Mouse (Mus musculus): ENCODE results near the gene Rgcc. TPM values are rescaled to one million over a fixed set of nuclear protein-coding genes. Genes with fewer than 3 reads are reported as not detected.

Rgcc gene
- polyA plus RNA-seq, 1 experiment from 2014 or later: 36.1 TPM

DNA sequence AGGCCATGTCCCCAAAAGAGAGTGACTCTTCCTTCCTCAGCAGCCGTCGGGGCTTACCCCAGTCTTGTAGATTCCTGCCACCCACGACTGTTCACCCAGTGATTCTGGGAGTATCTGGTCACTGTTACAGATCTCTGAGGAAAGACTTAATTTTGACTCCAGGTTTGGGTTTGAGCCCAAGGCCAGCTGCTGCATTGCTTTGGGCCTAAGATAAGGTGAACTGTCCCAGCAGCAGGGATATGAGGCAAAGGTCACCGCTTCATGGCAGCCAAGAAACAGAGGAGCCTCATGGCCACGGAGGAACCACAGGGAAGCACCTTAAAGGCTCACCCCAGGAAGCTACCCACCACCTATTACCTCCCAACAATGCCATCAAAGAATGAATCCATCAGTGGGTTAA lies 44.8 kb downstream of the Rgcc start:
- H3K4me3 ChIP-seq (replicated peaks): no peak overlapping the region
- H3K4me1 ChIP-seq: no peaks in the 10 kb centered on the region
- no peaks in the 10 kb centered on the region for H3K36me3 ChIP-seq
- H3K27ac ChIP-seq (replicated peaks): no peak overlapping the region
- no peaks in the 10 kb centered on the region for H3K9me3 ChIP-seq (replicated peaks)
- 89% methylated on average over 5 of the region's 5 CpGs for WGBS
- H3K4me2 ChIP-seq: no peak overlapping the region
- H3K27me3 ChIP-seq (replicated peaks): no peaks in the 10 kb centered on the region
- H3K9ac ChIP-seq (replicated peaks): no peak overlapping the region
- no peak for ATAC-seq (ENCODE audit: low FRiP score)

DNA sequence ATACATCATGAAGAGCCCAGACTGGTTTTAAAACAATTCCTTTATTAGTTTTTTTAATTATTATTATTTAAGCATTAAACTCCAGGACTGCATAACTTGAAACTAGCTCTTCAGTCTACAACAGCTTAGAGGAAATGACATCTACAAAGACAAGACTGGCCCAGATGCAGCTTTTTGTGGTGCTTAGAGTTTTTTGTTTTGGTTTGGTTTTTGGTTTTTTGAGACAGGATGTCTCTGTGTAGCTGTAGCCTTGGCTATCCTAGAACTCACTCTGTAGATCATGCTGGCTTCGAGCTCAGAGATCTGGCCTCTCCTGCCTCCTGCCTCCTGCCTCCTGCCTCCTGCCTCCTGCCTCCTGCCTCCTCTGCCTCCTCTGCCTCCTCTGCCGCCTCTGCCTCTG lies 45.7 kb downstream of the Rgcc start:
- Histone ChIP-seq H3K4me1 (no peaks in the 10 kb centered on the region), H3K9me3 (replicated peaks) (no peaks in the 10 kb centered on the region), H3K4me3 (replicated peaks) (no peak overlapping the region), H3K36me3 (no peaks in the 10 kb centered on the region), H3K4me2 (no peak overlapping the region), H3K9ac (replicated peaks) (no peak overlapping the region), H3K27ac (replicated peaks) (no peak overlapping the region), H3K27me3 (replicated peaks) (no peaks in the 10 kb centered on the region)
- 87% methylated on average over 1 of the region's 2 CpGs for WGBS
- ATAC-seq (ENCODE audit: low FRiP score): no peak

DNA sequence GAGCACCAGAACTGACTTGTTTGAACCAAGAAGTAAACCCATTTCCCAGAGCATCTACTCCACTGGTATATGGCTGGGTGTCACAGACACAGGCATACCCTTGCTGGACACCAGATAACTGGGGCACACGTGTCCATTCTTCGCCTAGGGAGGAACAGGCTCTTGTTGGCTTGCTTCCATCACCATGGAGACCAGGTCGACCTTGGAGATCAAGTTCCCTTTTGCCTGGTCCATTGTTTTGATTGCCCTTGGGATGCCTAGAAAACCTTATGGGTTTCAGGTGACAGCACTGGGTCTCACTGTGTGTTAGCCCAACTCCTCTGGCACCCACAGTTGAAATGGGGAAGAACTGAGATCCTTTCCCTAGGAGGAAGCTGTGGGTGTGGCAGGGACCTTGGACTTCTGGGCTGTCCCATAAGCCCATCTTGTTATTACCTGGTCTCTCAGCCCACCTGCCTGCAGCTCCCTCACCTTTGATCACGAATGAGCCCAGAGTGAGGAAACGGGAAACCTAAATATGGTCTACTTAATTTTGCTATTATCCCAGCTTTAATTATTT lies 49.6 kb downstream of the Rgcc start:
- H3K9ac ChIP-seq (replicated peaks): no peak overlapping the region
- no peaks in the 10 kb centered on the region for H3K36me3 ChIP-seq
- no peaks in the 10 kb centered on the region for H3K9me3 ChIP-seq (replicated peaks)
- H3K27me3 ChIP-seq (replicated peaks): no peaks in the 10 kb centered on the region
- no peaks in the 10 kb centered on the region for H3K4me1 ChIP-seq
- H3K27ac ChIP-seq (replicated peaks): no peak overlapping the region
- no peak overlapping the region for H3K4me2 ChIP-seq
- no peak overlapping the region for H3K4me3 ChIP-seq (replicated peaks)
- ATAC-seq (ENCODE audit: low FRiP score): no peak
- WGBS: 84% methylated on average over 5 of the region's 5 CpGs

DNA sequence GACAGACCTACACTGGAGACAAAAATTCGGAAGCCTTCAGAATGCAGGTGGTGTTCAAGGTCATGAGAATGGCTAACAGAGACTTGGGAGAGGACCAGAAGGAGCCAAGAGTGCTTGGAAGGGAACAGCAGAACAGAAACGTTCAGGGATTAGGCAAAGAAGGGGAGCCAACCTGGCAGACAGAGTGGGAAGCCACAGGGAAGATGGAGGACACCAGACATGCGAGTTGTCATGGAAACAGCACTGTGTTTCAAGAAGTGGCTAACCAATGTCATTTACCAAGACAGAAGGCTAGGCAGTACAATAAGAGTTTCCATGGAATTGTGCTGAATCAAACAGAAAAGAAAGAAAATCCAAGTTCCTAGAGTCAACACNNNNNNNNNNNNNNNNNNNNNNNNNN lies 56.9 kb downstream of the Rgcc start:
- no peak overlapping the region for H3K27ac ChIP-seq (replicated peaks)
- 59% methylated on average over 3 of the region's 3 CpGs for WGBS
- no peak overlapping the region for H3K9ac ChIP-seq (replicated peaks)
- H3K9me3 ChIP-seq (replicated peaks): no peaks in the 10 kb centered on the region
- ATAC-seq (ENCODE audit: low FRiP score): no peak
- H3K4me3 ChIP-seq (replicated peaks): no peak overlapping the region
- no peak overlapping the region for H3K4me2 ChIP-seq
- H3K36me3 ChIP-seq: no peaks in the 10 kb centered on the region
- H3K4me1 ChIP-seq: no peaks in the 10 kb centered on the region
- H3K27me3 ChIP-seq (replicated peaks): no peaks in the 10 kb centered on the region

DNA sequence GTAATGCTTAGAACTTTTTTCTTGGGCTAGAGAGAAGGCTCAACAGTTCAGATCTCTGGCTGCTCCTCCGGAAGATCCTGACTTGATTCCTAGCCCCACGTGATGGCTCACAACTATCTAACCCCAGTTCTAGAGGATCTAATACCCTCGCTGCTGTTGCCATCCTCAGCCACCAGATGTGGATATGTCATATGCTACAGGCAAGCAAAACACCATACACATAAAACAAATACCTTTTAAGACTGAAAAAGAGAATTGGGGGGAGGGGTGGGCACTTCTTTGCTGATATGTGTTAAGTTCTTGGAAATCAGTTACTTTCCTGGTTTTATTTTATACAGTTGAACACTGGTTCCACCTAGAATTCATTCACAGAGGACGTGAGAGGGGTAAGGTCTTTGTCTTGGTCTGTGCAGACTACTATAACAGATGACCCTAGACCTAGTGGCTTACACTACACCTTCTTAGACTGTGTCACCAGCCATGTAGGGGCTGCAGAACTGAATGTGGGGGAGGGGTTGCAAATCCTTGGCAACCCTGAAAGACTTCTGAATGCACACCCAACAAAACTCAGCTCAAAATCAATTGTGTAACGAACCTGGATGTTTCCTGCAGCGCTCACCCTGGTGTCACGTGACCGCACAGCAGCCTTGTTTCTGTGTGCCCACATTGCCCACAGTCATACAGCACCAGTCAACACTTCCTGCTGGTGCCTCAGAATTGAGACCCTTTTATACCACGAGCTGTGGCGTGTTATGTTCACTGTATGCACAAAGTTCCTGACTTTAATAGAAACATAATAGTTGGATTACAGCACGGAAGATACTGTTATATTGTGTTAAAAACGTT lies 58.2 kb downstream of the Rgcc start:
- H3K4me1 ChIP-seq: no peaks in the 10 kb centered on the region
- no peak overlapping the region for H3K9ac ChIP-seq (replicated peaks)
- ATAC-seq (ENCODE audit: low FRiP score): no peak
- H3K9me3 ChIP-seq (replicated peaks): no peaks in the 10 kb centered on the region
- 84% methylated on average over 12 of the region's 12 CpGs for WGBS
- H3K4me2 ChIP-seq: no peak overlapping the region
- no peak overlapping the region for H3K27ac ChIP-seq (replicated peaks)
- no peak overlapping the region for H3K4me3 ChIP-seq (replicated peaks)
- no peaks in the 10 kb centered on the region for H3K36me3 ChIP-seq
- H3K27me3 ChIP-seq (replicated peaks): no peaks in the 10 kb centered on the region

DNA sequence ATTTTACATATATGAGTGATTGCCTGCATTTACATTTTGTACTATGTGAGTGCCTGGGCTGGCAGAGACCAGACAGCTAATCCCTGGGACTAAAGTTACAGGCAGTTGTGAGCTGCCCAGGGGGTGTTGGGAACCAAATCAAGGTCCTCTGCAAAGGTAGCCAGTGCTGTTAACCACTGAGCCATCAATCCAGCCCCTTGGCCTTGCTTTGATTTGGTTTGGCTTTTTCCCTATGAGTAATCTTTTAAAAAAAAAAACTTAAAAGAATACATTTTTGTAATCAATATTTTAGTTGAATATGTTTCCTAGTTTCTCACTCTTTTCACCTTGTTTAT lies 59.1 kb downstream of the Rgcc start:
- ATAC-seq (ENCODE audit: low FRiP score): no peak
- Histone ChIP-seq H3K4me2 (no peak overlapping the region), H3K27ac (replicated peaks) (no peak overlapping the region), H3K27me3 (replicated peaks) (no peaks in the 10 kb centered on the region), H3K9me3 (replicated peaks) (no peaks in the 10 kb centered on the region), H3K4me1 (no peaks in the 10 kb centered on the region), H3K4me3 (replicated peaks) (no peak overlapping the region), H3K9ac (replicated peaks) (no peak overlapping the region), H3K36me3 (no peaks in the 10 kb centered on the region)

DNA sequence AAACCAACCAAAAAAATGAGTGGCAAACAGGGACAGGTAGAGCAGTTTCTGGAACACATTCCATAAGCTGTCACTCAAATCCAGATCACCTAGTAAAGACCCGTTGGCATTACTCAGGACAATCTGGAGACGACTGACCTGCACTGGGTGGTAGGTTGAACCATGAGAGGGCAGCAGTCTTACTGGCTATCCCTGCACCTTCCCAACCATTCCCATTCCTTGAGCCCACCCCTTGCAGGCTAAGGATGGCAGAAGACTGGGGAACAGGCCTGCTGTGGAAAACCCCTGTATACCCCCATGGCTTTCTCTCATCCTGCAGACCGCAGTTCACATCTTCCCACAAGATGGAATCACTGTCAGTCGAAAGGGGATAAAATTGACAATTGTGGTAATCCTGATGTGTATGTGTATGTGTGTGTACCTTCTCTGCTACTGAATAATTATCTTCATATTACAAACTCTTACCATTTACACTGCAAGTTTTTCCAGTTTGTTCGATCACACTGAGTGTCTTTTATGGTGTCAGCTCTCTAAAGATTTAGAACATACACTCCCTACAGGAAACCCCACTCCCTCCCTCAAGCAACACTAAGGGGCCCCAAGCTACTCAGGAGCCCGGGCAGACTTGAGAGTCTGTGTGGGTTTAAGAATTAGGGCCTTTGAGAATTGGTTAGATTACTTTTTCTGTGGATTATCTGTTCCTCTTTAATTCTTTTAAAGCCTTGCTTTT lies 59.6 kb downstream of the Rgcc start:
- no peaks in the 10 kb centered on the region for H3K27me3 ChIP-seq (replicated peaks)
- no peak overlapping the region for H3K4me3 ChIP-seq (replicated peaks)
- H3K9me3 ChIP-seq (replicated peaks): no peaks in the 10 kb centered on the region
- H3K36me3 ChIP-seq: no peaks in the 10 kb centered on the region
- no peak overlapping the region for H3K27ac ChIP-seq (replicated peaks)
- H3K9ac ChIP-seq (replicated peaks): no peak overlapping the region
- no peak for ATAC-seq (ENCODE audit: low FRiP score)
- H3K4me2 ChIP-seq: no peak overlapping the region
- WGBS: 83% methylated on average over 6 of the region's 6 CpGs
- 0 out of 2 replicates have a peak, but pooled peaks cover 3% of the 10 kb centered on the region for H3K4me1 ChIP-seq

DNA sequence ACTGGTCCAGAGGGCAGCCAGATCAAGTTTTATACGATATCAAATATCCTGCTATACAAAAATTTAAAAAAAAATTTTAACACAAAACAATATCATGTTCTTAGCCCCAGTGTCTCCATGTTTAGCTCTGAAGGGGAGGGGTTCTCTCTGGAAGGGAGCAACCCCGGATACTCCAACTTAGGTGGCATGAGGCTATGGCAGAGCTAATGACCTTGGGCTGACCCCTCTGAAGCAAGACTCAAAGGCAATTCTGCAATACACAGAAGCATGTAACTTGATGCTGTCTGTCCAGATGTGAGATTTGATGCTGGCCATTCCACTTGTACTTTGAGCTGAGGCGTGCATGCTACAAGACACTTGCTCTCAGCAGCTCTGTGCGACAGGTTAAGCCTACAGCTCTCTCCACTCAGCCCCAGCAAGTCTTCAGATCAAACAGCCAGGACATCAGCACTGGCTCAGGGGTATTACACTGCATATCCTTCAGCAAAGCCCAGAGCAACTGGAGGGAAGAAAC lies 60.3 kb downstream of the Rgcc start:
- no peaks in the 10 kb centered on the region for H3K27me3 ChIP-seq (replicated peaks)
- no peak overlapping the region for H3K4me2 ChIP-seq
- H3K9me3 ChIP-seq (replicated peaks): no peaks in the 10 kb centered on the region
- H3K4me1 ChIP-seq: 0 out of 2 replicates have a peak, but pooled peaks cover 4% of the 10 kb centered on the region
- H3K4me3 ChIP-seq (replicated peaks): no peak overlapping the region
- ATAC-seq (ENCODE audit: low FRiP score): no peak
- 88% methylated on average over 4 of the region's 4 CpGs for WGBS
- H3K27ac ChIP-seq (replicated peaks): no peak overlapping the region
- no peaks in the 10 kb centered on the region for H3K36me3 ChIP-seq
- no peak overlapping the region for H3K9ac ChIP-seq (replicated peaks)

DNA sequence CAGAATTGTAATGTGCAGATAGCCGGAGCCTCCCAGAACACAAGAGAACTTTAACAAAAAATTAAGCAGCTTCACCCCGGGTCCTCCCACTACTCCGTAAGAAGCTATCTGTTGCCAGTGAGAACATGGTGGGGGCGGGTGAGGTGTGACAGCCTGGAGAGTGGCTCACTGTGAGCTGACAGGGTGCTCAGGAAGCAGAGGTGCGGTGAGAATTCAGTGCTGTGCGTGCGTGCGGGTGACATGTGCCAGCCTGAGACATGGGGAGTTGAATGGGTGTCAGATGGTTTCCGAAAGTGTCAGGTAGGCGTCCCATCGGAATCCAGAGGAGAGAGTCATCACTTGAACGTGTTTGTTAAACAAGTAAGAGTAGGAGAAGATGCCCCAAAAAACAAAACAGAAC lies 62.0 kb downstream of the Rgcc start:
- H3K27me3 ChIP-seq (replicated peaks): no peaks in the 10 kb centered on the region
- ATAC-seq (ENCODE audit: low FRiP score): no peak
- H3K4me3 ChIP-seq (replicated peaks): no peak overlapping the region
- 92% methylated on average over 12 of the region's 12 CpGs for whole genome bisulfite sequencing
- H3K9ac ChIP-seq (replicated peaks): no peak overlapping the region
- no peaks in the 10 kb centered on the region for H3K36me3 ChIP-seq
- no peaks in the 10 kb centered on the region for H3K9me3 ChIP-seq (replicated peaks)
- no peak overlapping the region for H3K4me2 ChIP-seq
- 0 out of 2 replicates have a peak, but pooled peaks cover 4% of the 10 kb centered on the region for H3K4me1 ChIP-seq
- H3K27ac ChIP-seq (replicated peaks): no peak overlapping the region

Other genes with a start within 250 kb of the Rgcc start
- not detected in 2 replicates for gene Zfp957, start 54.3 kb downstream of the Rgcc start, polyA plus RNA-seq (2015; fragmentation: Nextera tagmentation; extraction: Ambion mirVana)
- 15.6 and 20.5 TPM in 2 replicates for gene Naa16, start 89.1 kb upstream of the Rgcc start, polyA plus RNA-seq (2015; fragmentation: Nextera tagmentation; extraction: Ambion mirVana)
- 12.2 and 12.8 TPM in 2 replicates for gene Mtrf1, start 96.1 kb upstream of the Rgcc start, polyA plus RNA-seq (2015; fragmentation: Nextera tagmentation; extraction: Ambion mirVana)
- gene Kbtbd7, start 124.9 kb upstream of the Rgcc start, polyA plus RNA-seq (2015; fragmentation: Nextera tagmentation; extraction: Ambion mirVana): 16.3 and 17.6 TPM in 2 replicates
- gene Kbtbd6, start 150.2 kb upstream of the Rgcc start, polyA plus RNA-seq (2015; fragmentation: Nextera tagmentation; extraction: Ambion mirVana): 1.6 and 2.2 TPM in 2 replicates
- 2.5 and 9.7 TPM in 2 replicates for gene Elf1, start 179.5 kb upstream of the Rgcc start, polyA plus RNA-seq (2015; fragmentation: Nextera tagmentation; extraction: Ambion mirVana)
- 40.0 and 41.8 TPM in 2 replicates for gene Wbp4, start 179.9 kb upstream of the Rgcc start, polyA plus RNA-seq (2015; fragmentation: Nextera tagmentation; extraction: Ambion mirVana)